Mouse (Mus musculus) C2C12 (cell line): ENCODE measurements at regions not wholly inside any gene's neighbourhood (a gene's known extent, or its start where the extent isn't known, plus 50 kb on each side); places are given as distances from the start of the nearest gene placed in this dataset.

Source experiments
- H3K27me3 ChIP-seq: one replicate; pipeline ENCODE4 v1.6.1; 2011; ENCODE audit not compliant: control insufficient read depth, insufficient read depth, insufficient read length
- H3K36me3 ChIP-seq: one replicate; pipeline ENCODE4 v1.6.1; 2011; ENCODE audit not compliant: control insufficient read depth, insufficient read depth
- H3K4me3 ChIP-seq: one replicate; pipeline ENCODE4 v1.5.1; 2011; ENCODE audit warnings: mild to moderate bottlenecking, control low read depth; ENCODE audit not compliant: poor library complexity, insufficient read depth, severe bottlenecking
- H3K79me2 ChIP-seq: one replicate; pipeline ENCODE4 v1.6.1; 2011; ENCODE audit not compliant: control insufficient read depth, insufficient read depth
- H3K79me3 ChIP-seq: one replicate; pipeline ENCODE4 v1.6.1; 2011; ENCODE audit warnings: low read depth, control low read depth
- H3ac ChIP-seq: one replicate; pipeline ENCODE3; 2011; ENCODE audit warnings: low read depth; ENCODE audit not compliant: control insufficient read depth, insufficient read length
- CEBPB ChIP-seq: IDR thresholded peaks from one replicate; pipeline ENCODE4 v1.6.1; 2011; ENCODE audit warnings: low read depth, mild to moderate bottlenecking, control low read depth, moderate library complexity
- CTCF ChIP-seq: IDR thresholded peaks from one replicate; pipeline ENCODE4 v1.5.1; 2011; ENCODE audit not compliant: control insufficient read depth, insufficient read depth, insufficient read length
- FOSL1 ChIP-seq: IDR thresholded peaks from one replicate; pipeline ENCODE4 v1.8.0; 2011; ENCODE audit warnings: mild to moderate bottlenecking, low read length; ENCODE audit not compliant: poor library complexity, insufficient read depth, severe bottlenecking
- MAX ChIP-seq: IDR thresholded peaks from one replicate; pipeline ENCODE4 v1.6.1; 2011; ENCODE audit warnings: mild to moderate bottlenecking, control low read depth
- MYOD1 ChIP-seq: IDR thresholded peaks from one replicate; pipeline ENCODE4 v1.6.1; 2011; ENCODE audit warnings: low read depth; ENCODE audit not compliant: control insufficient read depth, insufficient read length
- MYOG ChIP-seq: IDR thresholded peaks from one replicate; pipeline ENCODE4 v1.6.1; 2011; ENCODE audit not compliant: control insufficient read depth, insufficient read length; ENCODE audit errors: extremely low read depth
- USF1 ChIP-seq: IDR thresholded peaks from one replicate; pipeline ENCODE4 v1.6.1; 2011; ENCODE audit warnings: low read depth, mild to moderate bottlenecking, control low read depth, moderate library complexity

- Histone ChIP-seq H3K79me3 (no peaks in the 10 kb centered on the region), H3K4me3 (no peak overlapping the region), H3K79me2 (no peaks in the 10 kb centered on the region), H3K27me3 (no peaks in the 10 kb centered on the region), H3ac (no peak overlapping the region), H3K36me3 (no peaks in the 10 kb centered on the region)
- TF ChIP-seq MAX (no peak), MYOG (no peak), CTCF (no peak), USF1 (no peak), CEBPB (no peak)
These were observed 210.3 kb upstream of the Actbl2 start for GRCm38 (mm10) chr13:111044328-111045002.

GRCm38 (mm10) chr13:111050097-111050496, 204.7 kb upstream of the Actbl2 start:
- Histone ChIP-seq H3K79me2 (no peaks in the 10 kb centered on the region), H3K27me3 (no peaks in the 10 kb centered on the region), H3ac (no peak overlapping the region), H3K79me3 (no peaks in the 10 kb centered on the region), H3K4me3 (no peak overlapping the region), H3K36me3 (no peaks in the 10 kb centered on the region)
- TF ChIP-seq USF1 (no peak), MYOD1 (no peak)

- no peaks in the 10 kb centered on the region for H3K79me3 ChIP-seq
- no peak overlapping the region for H3K4me3 ChIP-seq
- no peaks in the 10 kb centered on the region for H3K79me2 ChIP-seq
- no peaks in the 10 kb centered on the region for H3K27me3 ChIP-seq
- no peak for TF ChIP-seq CTCF
- TF ChIP-seq USF1, result no peak
- no peak for TF ChIP-seq MAX
- TF ChIP-seq CEBPB, result no peak
- no peak for TF ChIP-seq MYOG
- no peak for TF ChIP-seq MYOD1
- TF ChIP-seq FOSL1, result no peak
- no peak overlapping the region for H3ac ChIP-seq
- no peaks in the 10 kb centered on the region for H3K36me3 ChIP-seq
These were observed 199.0 kb upstream of the Actbl2 start for GRCm38 (mm10) chr13:111055817-111056216.

GRCm38 (mm10) chr13:111087753-111088152, 167.1 kb upstream of the Actbl2 start:
- no peaks in the 10 kb centered on the region for H3K79me2 ChIP-seq
- no peak for TF ChIP-seq CEBPB
- TF ChIP-seq MYOG, result no peak
- no peak for TF ChIP-seq USF1
- TF ChIP-seq MAX, result no peak
- TF ChIP-seq CTCF, result no peak
- no peak for TF ChIP-seq MYOD1
- no peak overlapping the region for H3K4me3 ChIP-seq
- no peaks in the 10 kb centered on the region for H3K79me3 ChIP-seq
- no peaks in the 10 kb centered on the region for H3K36me3 ChIP-seq
- H3ac ChIP-seq, result no peak overlapping the region
- no peaks in the 10 kb centered on the region for H3K27me3 ChIP-seq

GRCm38 (mm10) chr13:111096071-111096470, 158.7 kb upstream of the Actbl2 start:
- no peak overlapping the region for H3ac ChIP-seq
- H3K36me3 ChIP-seq, result no peaks in the 10 kb centered on the region
- H3K79me2 ChIP-seq, result no peaks in the 10 kb centered on the region
- no peak for TF ChIP-seq USF1
- TF ChIP-seq MYOD1, result no peak
- no peak for TF ChIP-seq MYOG
- no peak for TF ChIP-seq CTCF
- TF ChIP-seq FOSL1, result no peak
- no peak for TF ChIP-seq MAX
- no peak for TF ChIP-seq CEBPB
- no peaks in the 10 kb centered on the region for H3K27me3 ChIP-seq
- H3K79me3 ChIP-seq, result no peaks in the 10 kb centered on the region
- no peak overlapping the region for H3K4me3 ChIP-seq

- no peak overlapping the region for H3K4me3 ChIP-seq
- H3K27me3 ChIP-seq, result no peaks in the 10 kb centered on the region
- H3K36me3 ChIP-seq, result no peaks in the 10 kb centered on the region
- H3ac ChIP-seq, result no peak overlapping the region
- H3K79me2 ChIP-seq, result no peaks in the 10 kb centered on the region
- H3K79me3 ChIP-seq, result no peaks in the 10 kb centered on the region
- no peak for TF ChIP-seq MAX
- TF ChIP-seq FOSL1, result no peak
- TF ChIP-seq MYOD1, result no peak
These were observed 157.5 kb upstream of the Actbl2 start for GRCm38 (mm10) chr13:111097336-111097735.
